Mouse (Mus musculus) ES-E14 (cell line): ENCODE measurements around the gene Lin37. TPM values are rescaled to one million over a fixed set of nuclear protein-coding genes. Genes with fewer than 3 reads are reported as not detected.

Experiments used
- DNase-seq: peaks from one replicate; pipeline ENCODE4 v3.0.0-alpha.2; 2013; ENCODE audit warnings: low read depth, low spot score
- H3K27ac ChIP-seq: 2 replicates; pipeline ENCODE4 v1.5.1; 2012; ENCODE audit warnings: low read depth, mild to moderate bottlenecking, low read length, moderate library complexity, mixed read lengths; ENCODE audit not compliant: poor library complexity, insufficient read depth, severe bottlenecking
- H3K36me3 ChIP-seq: 2 replicates; pipeline ENCODE4 v1.6.1; 2012; ENCODE audit warnings: mild to moderate bottlenecking, low read length, moderate library complexity, mixed read lengths; ENCODE audit not compliant: control insufficient read depth, poor library complexity, insufficient read depth, severe bottlenecking
- H3K4me1 ChIP-seq, 2 experiments: fragments of 150-350 bp in 1 of 2; sonication (generic) in 1 of 2; 2 replicates each; pipeline ENCODE4 v1.6.1; 2012; ENCODE audit warnings: low read length in 2 of 2, mild to moderate bottlenecking in 1 of 2, mixed read lengths in 1 of 2; ENCODE audit not compliant: control insufficient read depth in 2 of 2, insufficient read depth in 2 of 2, poor library complexity in 1 of 2
- H3K4me3 ChIP-seq, 2 experiments: fragments of 150-350 bp in 1 of 2; sonication (generic) in 1 of 2; 2 replicates each; pipeline ENCODE4 v1.5.1; 2012; ENCODE audit warnings: low read length in 2 of 2, low read depth in 1 of 2, mild to moderate bottlenecking in 1 of 2, mixed read lengths in 1 of 2; ENCODE audit not compliant: insufficient read depth in 1 of 2, poor library complexity in 1 of 2, severe bottlenecking in 1 of 2
- H3K9ac ChIP-seq: 2 replicates; pipeline ENCODE4 v1.6.1; 2012; ENCODE audit warnings: low read depth, mild to moderate bottlenecking, low read length, mixed read lengths; ENCODE audit not compliant: poor library complexity, insufficient read depth, severe bottlenecking
- H3K9me3 ChIP-seq: fragments of 150-350 bp; sonication (generic); 2 replicates; pipeline ENCODE4 v1.6.1; 2012; ENCODE audit warnings: low read depth, mild to moderate bottlenecking, low read length; ENCODE audit not compliant: control insufficient read depth, insufficient read depth
- CHD2 ChIP-seq: IDR thresholded peaks from 2 replicates; pipeline ENCODE4 v1.6.1; 2014; ENCODE audit warnings: mild to moderate bottlenecking, low read depth, low read length, inconsistent platforms
- HCFC1 ChIP-seq: IDR thresholded peaks from 2 replicates; pipeline ENCODE4 v1.6.1; 2012; ENCODE audit warnings: low read length, inconsistent platforms, borderline replicate concordance; ENCODE audit not compliant: insufficient read depth
- MAFK ChIP-seq: IDR thresholded peaks from 2 replicates; pipeline ENCODE4 v1.6.1; 2014; ENCODE audit warnings: mild to moderate bottlenecking, low read depth, low read length, inconsistent platforms; ENCODE audit not compliant: insufficient read depth
- ZC3H11A ChIP-seq: IDR thresholded peaks from 2 replicates; pipeline ENCODE4 v1.6.1; 2012; ENCODE audit warnings: low read depth, mild to moderate bottlenecking, inconsistent platforms, low read length, borderline replicate concordance
- ZNF384 ChIP-seq: IDR thresholded peaks from 2 replicates; pipeline ENCODE4 v1.6.1; 2012; ENCODE audit warnings: low read depth, low read length, inconsistent platforms
- in situ Hi-C, 2 experiments: fragments of 600-800 bp; cut with MboI; formaldehyde crosslinking; loops; one replicate each; pipeline ENCODE4 v1.15.1; 2025; ENCODE audit warnings: low sequenced_read_pairs in 2 of 2, inconsistent platforms in 1 of 2; ENCODE audit not compliant: unreplicated experiment in 2 of 2
- total RNA-seq: library from RNA; depleted of rRNA; stranded (reverse); fragments of 300-350 nt; gene quantifications from 2 replicates; pipeline ENCODE4 v1.2.3, GENCODE M21; 2012

Gene Lin37
- total RNA-seq, 1 experiment: 12.4 TPM

DNA sequence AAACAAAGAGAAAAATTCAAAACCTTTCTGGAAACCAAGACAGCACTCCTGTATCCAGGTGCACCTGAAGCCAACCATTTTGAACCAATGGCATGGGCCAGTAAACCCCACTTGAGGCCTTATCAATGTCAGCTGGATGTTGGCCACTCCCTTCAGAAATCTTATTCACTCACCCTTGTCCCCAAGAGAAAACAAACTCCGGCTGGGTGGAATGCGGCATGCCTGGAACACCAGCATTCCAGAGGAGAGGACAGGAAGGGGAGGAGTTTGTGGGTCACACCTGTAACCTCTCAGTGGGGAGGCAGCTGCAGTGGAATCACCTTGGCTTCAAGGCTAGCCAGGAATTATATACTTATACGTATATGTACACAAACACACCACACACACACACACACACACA, 42.9 kb upstream of the Lin37 start:
- peak; percentile 72 for DNase-seq
- in situ Hi-C loops: no loop called here
- Histone ChIP-seq H3K4me1 (peaks cover 8 to 27% of the 10 kb centered on the region in 2 experiments), H3K9ac (no peak overlapping the region), H3K9me3 (no peaks in the 10 kb centered on the region), H3K36me3 (no peaks in the 10 kb centered on the region), H3K27ac (peak overlapping the region; percentile 76), H3K4me3 (no peak overlapping the region)
- TF ChIP-seq CHD2 (0 out of 2 replicates have a peak, but pooled peaks have one; percentile 29), HCFC1 (0 out of 2 replicates have a peak, but pooled peaks have one; percentile 27), MAFK (no peak), ZNF384 (no peak), ZC3H11A (no peak)

DNA sequence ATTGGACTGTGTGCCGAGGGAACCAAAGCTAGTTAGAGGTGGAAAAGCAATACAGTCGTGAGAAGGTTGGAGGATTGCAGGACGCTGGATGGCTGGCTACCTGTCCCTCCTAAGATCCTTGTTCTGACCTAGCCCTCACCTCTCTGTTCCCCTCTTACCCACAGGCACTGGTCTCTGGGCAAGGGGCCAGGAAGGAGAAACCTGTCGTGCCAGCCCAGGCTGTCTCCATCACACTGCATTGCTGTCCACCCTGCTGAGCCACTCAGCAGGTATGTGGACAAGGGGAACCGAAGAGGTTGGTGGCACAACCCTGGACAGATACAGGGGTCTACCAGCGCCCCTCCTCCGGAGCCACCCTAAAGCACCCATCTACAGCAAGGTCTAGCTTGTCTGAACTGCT, 41.0 kb upstream of the Lin37 start:
- H3K9me3 ChIP-seq: no peaks in the 10 kb centered on the region
- in situ Hi-C loops: no loop called here
- peaks cover 8 to 22% of the 10 kb centered on the region in 2 experiments for H3K4me1 ChIP-seq
- DNase-seq: no peak
- peak overlapping the region; percentile 33; the same call in 1 of the 2 replicates for H3K9ac ChIP-seq
- H3K4me3 ChIP-seq: 0 out of 4 replicates have a peak overlapping the region, but pooled peaks of 1 of the 2 experiments have one; percentile 43
- H3K27ac ChIP-seq: peak overlapping the region; percentile 54
- TF ChIP-seq ZNF384: no peak
- no peak for TF ChIP-seq HCFC1
- TF ChIP-seq ZC3H11A: no peak
- no peak for TF ChIP-seq MAFK
- TF ChIP-seq CHD2: no peak
- H3K36me3 ChIP-seq: no peaks in the 10 kb centered on the region

DNA sequence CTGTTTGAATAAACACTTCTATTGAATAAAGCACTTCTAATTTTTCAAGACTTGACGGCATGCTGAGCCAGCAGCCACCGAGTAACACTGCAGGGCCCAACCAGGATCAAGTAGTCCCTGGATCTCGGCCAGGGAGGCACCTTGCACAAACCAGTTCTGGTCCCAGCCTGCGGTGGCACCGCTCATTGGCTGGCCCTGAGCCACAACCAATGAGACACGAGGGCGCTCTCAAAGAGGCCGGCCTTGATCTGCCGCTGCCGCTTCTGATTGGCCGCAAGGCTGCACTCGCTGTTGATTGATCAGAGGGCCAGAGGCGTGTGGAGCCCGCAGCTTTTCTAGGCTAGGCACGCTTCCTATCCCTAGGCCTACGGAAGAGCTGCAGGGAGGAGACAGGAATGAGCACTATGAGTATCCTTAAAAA, 40.3 kb upstream of the Lin37 start:
- Histone ChIP-seq H3K9me3 (no peaks in the 10 kb centered on the region), H3K36me3 (no peaks in the 10 kb centered on the region), H3K4me3 (peak overlapping the region; percentile 5 to 43; a peak in 2 of 4 replicates), H3K4me1 (peaks cover 8 to 23% of the 10 kb centered on the region in 2 experiments), H3K9ac (peak overlapping the region; percentile 33; the same call in 1 of the 2 replicates), H3K27ac (peak overlapping the region; percentile 54; the same call in 1 of the 2 replicates)
- peak; percentile 82; the same call in 1 of the 2 replicates for TF ChIP-seq CHD2
- TF ChIP-seq ZNF384: no peak
- TF ChIP-seq MAFK: 0 out of 2 replicates have a peak, but pooled peaks have one; percentile 29
- no peak; the same call in 1 of the 2 replicates for TF ChIP-seq HCFC1
- in situ Hi-C loops: no loop called here
- peak; percentile 88 for DNase-seq

DNA sequence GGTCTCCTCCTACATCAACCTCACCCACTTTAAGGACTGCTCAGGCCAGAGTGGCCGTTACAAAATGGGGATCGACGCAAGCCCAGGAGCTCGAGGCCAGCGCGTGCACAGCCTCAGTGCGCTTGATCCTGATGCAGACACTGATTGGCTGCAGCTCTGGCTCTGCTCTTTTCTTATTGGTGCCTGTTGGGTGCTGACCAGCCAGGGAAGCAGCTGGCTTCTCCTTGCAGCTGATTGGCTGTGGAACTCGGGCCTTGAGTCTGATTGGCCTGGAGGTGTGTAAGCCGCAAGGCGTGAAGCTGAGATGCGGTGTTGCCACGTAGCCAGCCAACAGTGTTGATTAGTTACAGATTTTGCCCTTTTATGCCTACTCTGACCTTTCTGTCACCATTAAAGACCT, 39.1 kb upstream of the Lin37 start, which contains the start of gene Zbtb32:
Gene Zbtb32, minus strand, starts transcription at position 124 of the 400 bp plus-strand sequence.
- H3K27ac ChIP-seq: no peak within 1 kb of the TSS
- TF ChIP-seq CHD2: peak; percentile 85
- no peak for TF ChIP-seq ZNF384
- H3K36me3 ChIP-seq: no peaks in the 10 kb centered on the region
- DNase-seq: no peak
- peak within 1 kb of the TSS; percentile 5 to 23; a peak in 1 of 4 replicates for H3K4me3 ChIP-seq
- H3K4me1 ChIP-seq: peaks cover 8 to 25% of the 10 kb centered on the region in 2 experiments
- H3K9me3 ChIP-seq: no peaks in the 10 kb centered on the region
- H3K9ac ChIP-seq: peak within 1 kb of the TSS; percentile 4; the same call in 1 of the 2 replicates
- in situ Hi-C loops: no loop called here

DNA sequence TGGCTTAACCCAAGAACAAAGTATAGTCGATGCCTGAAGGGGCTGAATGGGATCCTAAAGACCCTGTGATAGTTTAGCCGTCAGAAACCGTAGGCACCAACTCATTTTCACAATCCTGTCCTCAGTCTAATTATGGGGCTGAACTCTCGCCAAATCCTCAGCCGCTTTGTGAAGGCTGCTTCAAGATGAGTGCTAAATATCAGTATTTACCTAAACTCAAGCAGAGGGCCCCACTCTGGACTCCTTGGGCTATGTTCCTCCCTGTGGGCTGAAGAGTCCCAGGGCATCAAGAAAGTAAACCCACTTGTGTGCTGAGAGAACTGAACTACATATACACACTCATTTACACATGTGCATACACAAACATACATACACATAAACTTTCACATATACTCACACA, 37.2 kb upstream of the Lin37 start:
- Histone ChIP-seq H3K4me1 (peaks cover 4 to 24% of the 10 kb centered on the region in 2 experiments), H3K27ac (no peak overlapping the region), H3K4me3 (no peak overlapping the region), H3K9me3 (no peaks in the 10 kb centered on the region), H3K9ac (no peak overlapping the region), H3K36me3 (no peaks in the 10 kb centered on the region)
- no peak for DNase-seq
- TF ChIP-seq ZNF384: no peak
- TF ChIP-seq ZC3H11A: no peak
- no peak for TF ChIP-seq MAFK
- TF ChIP-seq HCFC1: no peak
- TF ChIP-seq CHD2: no peak
- in situ Hi-C loops: no loop called here
